Mouse (Mus musculus) urinary bladder, adult 2 months (tissue): ENCODE results near the gene Aldh1b1. TPM values are rescaled to one million over a fixed set of nuclear protein-coding genes. Genes with fewer than 3 reads are reported as not detected.
A peak's percentile ranks its signal among the peaks of the same experiment; 100 is the strongest.

ENCODE experiments used
- DNase-seq: peaks from one replicate; pipeline ENCODE4 v3.0.0; 2022; ENCODE audit warnings: low spot score
- polyA plus RNA-seq: library from polyadenylated mRNA; depleted of rRNA; stranded (reverse); fragments of >200 nt; gene quantifications from 2 replicates; pipeline ENCODE4 v1.2.3, GENCODE M21; 2012; rRNA removed

The Aldh1b1 gene
- polyA plus RNA-seq, result 22.8 and 28.5 TPM in 2 replicates

DNA sequence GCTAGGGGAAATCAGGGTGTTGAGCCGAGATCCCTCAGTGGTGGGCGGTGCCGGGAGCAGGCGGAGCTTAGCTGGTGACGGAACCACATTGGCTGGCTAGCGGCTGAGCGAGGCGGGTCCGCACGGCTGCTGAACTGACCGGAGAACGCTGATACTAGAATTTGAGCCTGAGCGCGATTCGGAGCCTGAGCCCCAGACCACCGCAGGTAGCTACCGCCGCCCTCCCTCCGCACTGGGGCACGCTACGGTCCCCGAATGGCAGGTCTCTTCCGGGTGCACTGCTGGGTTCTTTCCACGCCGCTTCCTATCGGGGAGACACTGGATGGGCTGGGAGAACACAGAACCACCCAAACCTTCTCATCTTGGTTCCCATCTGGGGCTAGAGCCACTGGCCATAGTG lies at the start of gene Aldh1b1:
Gene Aldh1b1 (plus strand): TSS at position 59 of the 400 bp plus-strand sequence.
- DNase-seq, result peak; percentile 46

DNA sequence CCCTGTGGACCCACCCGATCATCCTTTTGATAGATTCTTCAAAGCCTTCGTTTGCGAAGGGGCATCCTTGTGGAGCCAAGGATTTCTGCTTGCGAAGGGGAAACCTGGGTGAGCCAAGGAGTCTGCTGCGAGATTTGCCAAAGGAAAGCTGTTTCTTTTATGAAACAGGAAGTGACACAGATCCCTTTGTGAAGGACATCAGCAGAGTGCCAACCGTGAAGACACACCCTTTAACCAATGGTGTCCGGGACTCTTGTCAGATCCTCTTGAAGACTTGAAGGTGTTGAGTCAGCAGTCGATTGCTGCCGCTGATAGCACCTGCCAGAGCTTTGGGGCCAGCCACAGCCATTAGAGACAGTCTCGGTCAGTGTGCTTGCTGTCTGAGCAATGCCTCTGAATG lies 49.4 kb upstream of the Aldh1b1 start:
- no peak for DNase-seq

DNA sequence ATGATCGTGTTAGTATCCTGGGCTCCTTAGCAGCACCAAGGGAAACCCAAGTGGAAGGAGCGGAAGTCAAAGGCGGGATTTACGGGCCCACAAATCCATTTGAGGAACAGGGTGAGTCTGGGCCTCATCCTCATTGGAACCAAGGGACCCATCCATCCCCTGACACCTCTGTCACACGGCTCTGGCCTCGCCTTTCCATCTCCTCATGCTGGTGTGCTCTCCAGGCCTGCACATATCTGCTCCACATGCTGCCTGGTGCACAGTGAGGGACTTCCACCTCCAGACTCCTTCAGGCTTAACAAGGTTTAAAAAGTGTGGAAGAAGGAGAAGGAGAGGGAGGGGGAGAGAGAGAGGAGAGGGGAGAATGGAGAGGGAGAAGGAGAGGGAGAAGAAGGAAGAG lies 48.3 kb upstream of the Aldh1b1 start:
- no peak for DNase-seq

DNA sequence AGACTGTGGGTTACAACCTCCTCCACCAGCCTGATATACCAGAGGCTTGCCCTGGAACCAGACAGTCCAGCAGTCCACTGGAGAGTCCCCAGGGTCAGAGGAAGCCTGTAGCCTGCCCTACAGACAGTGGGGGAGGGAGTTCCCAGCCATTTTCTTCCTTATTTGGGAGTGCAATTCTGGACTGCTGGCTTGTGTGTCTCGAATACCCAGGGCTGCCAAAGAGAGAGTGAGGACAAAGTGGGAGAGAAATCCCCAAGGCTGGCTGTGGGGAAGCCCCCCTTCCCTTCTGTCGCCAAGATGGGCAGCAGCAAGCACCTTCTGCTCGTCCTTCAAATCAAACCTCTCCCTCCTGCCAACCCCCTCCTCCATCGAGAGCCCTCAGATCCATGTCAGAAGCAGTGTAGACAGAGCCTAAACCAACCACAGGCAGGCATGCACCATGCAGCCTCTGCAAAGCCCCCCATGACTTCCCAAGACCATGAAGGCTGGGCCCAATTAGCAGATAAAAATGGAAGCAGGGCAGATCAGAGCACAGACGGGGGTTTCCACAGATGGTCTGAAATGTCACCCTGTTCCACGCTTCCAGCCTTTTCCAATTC lies 45.5 kb upstream of the Aldh1b1 start:
- DNase-seq, result no peak

DNA sequence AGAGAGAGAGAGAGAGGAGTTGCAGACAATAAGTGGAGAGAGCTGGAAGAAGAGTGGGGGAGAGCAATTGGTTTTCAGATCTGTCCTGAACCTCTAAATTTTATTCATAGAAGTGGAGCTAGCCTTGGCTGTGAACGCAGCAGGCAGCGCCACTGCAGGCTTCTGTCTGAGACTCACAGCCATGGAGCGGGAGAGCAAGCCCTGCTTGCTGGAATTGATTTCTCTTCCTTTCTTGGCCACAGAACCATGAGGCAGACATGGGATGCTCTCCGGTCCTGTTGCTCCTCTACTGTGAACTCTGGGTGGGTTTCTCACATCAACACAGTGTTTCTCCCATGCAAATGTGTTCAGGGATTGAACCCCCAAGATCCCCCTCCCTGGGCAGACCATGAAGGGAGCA lies 44.7 kb upstream of the Aldh1b1 start:
- no peak for DNase-seq

DNA sequence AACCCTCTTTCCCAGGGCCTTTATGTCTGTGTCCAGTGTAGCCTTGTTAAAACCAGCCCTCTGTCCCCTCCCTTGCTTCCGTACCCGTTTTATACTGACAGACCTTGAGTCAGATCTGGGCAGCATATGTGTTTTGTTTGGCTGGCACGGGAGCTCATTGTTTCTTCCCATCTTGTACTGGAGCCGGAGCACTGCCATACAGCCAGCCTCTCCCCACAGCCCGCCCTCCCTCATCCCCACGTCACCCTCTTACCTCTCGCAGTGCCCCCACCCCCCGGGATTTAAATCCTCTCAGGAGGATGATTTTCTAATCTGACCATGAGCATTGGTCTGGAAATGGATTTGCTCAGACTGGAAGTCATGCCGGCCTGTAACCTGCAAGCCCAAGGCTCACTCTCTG lies 43.7 kb upstream of the Aldh1b1 start:
- no peak for DNase-seq

DNA sequence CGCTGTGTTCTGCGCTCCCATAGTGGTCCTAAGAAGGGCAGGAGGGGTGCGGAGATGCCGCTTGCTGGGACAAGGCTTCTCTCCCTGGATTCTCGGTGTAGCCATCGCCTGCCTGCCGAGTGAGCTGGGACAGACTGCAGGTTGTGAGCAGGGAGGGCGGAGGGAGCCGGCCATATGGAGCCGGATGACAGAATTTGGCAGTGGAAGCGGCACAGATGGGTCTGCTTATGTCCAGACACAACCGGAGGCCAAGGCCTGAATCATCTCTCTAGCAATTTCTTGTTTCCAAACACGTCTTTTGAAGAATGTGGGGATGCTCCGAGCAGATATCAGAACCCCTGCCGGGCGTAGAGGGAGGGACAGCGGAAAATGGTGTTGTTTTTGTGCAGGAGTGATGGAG lies 42.9 kb upstream of the Aldh1b1 start:
- DNase-seq, result no peak

DNA sequence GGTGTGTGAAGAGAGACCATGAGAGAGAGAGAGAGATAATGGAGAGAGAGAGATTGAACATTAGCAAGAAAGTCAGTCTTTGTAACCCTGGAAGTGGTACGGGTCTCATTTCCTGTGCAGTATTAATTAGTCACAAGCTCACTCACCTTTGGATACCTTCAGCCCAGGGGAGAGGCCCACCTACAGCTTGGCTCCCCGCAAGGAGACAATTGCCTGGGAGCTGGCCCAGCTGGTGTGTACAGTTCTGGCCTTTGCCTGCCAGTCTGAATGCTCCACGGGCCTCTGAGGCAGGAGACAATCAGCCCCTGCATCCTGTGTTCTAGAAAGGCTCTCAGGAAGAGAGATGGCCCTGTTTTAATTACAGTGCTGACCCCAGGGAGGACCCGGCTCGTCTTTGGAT lies 40.9 kb upstream of the Aldh1b1 start:
- no peak for DNase-seq

DNA sequence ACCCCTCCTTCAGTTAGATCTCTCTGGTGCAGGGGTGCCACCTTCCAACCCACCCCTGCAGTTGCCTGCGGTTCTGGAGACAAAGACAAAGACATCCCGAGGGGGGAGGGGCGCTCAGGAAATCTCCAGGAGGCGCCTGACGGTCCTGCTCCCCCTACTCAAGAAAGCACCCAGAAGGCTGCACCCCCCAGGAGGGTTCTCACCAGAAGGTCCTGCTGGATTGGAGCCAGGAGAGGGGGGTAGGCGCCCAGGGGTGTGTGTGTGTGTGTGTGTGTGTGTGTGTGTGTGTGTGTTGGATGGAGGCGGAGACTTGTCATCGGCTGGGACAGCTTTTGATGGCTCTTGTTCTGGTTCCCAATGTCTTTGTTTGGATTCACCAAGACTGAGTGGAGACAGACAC lies 39.4 kb upstream of the Aldh1b1 start:
- no peak for DNase-seq

DNA sequence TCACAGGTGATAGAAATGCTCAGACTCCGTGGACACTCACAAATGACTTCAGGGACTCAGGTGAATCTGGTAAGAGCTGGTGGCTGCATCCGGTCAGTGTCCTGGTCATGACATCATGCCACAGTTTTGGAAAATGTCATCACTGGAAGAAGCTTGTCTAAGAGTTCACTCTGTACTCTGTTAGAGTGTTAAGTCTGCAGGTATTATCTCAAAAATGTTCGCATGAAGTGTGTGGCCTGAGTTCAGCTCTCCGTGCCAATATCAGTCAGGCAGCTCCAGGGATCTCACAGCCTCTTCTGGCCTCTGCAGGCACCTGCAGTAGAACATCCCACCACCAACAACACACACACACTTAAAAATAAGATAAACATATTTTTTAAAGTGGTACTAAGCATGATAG lies 36.2 kb upstream of the Aldh1b1 start:
- no peak for DNase-seq

DNA sequence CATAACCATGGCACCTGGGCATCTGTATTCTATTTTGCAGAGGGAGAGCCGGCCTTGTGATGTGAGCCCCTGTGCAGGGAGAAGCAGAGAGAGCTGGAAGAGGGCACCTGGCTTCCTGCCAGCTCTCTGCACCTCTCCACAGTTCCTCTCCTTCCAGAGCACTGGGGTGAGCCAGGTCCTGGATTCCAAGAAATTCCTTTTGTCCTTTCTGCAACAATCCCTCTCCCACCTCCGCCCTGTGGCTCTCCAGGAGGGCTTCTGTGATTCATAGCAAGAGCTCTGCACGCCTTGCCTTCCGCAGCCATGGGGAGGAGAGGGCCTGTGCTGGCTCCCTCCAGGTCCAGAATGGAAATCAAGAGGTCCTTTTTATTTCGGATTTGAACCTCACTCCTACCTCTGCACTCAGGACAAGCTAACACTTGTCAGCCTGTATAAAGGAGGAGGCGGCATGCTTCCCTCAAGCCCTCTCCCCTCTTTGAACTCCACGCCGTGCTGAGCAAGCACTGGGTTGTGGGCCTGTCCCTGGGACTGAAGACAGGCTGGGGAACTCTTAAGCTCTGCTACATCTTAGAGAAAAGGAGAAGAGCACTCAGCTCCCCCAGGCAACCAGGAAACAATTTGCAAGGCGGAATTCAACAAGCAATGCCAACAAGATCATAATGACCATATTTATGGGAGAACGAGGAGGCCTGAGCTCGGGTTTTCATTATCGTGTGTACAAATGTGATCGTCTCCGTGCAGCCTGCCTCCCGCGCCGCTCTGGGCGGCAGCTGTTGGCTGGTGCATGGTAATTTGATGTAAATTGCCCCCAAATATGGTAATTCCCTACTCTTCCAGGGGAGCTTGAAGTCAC lies 35.3 kb upstream of the Aldh1b1 start:
- no peak for DNase-seq

DNA sequence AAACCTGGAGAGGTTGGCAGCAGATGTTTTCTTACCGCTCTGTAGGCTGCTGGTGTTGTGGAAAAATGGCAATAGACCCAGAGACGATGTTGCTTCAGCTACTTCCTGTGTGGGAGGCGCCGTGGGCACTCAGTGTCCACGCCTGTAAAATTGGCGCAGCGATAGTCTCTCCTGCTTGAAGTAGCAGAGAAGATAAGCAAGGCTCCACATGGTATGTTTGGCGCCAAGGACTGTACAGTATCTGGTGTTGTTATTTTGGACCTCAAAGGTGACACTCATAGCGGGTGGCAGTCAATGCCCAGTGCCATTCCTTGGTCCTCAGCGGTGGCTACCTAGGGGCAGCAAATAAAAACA lies 34.7 kb upstream of the Aldh1b1 start:
- no peak for DNase-seq

DNA sequence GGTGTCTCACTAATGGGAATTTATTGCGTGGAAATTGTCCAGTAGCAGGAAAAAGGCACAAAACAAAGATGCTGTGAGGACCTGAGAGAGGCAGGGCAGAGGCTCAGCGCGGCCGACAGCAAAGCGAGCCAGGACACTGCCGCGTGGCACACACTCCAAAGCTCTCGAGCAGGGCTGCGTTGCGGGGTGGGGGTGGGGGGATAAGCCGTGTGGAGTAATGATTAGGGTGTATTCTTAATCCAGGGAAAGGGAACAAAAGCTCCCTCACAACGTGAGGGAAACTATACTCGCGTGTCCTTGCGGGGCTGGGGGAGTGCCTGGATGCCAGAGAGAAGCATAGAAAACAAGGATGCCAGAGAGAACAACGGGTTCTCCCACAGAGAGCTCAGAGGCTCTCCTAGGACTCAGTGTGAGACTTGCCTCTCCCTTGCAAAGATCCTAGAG lies 33.7 kb upstream of the Aldh1b1 start:
- no peak for DNase-seq

DNA sequence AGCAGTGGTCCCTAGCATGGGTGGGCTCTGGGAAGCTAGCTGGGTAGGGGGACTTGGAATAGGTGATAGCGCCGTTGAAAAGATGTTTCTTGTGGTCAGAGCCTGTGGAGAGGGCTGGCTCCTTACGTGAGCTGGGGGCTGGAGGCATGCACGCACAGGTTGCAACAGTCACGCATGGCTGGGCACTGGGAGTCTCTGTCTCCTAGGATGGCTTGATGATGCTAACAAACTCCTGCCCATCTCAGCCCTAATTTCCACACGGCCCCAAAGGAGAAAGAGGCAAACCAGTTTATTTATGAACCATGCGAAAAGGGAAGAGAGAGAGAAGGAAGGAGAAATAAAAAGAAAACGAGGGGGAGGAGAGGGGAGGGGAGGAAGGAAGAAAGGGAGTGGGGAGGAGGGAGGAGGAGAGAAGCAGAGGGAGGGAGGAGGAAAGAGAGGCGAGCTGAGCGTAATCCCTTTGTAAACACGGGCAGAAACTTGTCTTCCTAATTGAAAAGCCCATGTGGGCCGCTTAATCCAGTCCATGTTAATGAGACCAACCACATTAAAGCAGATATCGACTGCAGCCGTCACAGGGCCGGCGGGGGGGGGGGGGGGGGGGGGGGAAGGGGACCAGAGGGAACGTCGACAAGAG lies 33.1 kb upstream of the Aldh1b1 start:
- no peak for DNase-seq

DNA sequence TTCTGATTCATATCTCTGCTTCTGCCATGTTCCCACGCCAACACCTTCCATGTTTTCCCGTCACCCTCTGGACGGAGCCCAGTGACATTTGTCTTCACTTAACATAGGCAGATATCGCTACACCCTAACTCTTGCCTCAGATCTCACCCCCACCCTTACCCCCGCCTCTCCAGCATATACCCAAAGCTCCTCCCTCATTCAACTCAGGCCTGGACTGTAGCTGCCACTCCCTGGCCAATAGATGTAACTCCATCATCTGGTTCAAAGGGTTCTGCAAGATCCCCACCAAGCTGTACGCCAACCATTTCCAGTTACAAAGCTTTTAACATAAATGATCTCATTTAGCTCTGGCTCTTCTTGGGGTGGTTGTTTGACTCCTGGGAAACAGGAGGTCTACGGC lies 32.0 kb upstream of the Aldh1b1 start:
- no peak for DNase-seq

DNA sequence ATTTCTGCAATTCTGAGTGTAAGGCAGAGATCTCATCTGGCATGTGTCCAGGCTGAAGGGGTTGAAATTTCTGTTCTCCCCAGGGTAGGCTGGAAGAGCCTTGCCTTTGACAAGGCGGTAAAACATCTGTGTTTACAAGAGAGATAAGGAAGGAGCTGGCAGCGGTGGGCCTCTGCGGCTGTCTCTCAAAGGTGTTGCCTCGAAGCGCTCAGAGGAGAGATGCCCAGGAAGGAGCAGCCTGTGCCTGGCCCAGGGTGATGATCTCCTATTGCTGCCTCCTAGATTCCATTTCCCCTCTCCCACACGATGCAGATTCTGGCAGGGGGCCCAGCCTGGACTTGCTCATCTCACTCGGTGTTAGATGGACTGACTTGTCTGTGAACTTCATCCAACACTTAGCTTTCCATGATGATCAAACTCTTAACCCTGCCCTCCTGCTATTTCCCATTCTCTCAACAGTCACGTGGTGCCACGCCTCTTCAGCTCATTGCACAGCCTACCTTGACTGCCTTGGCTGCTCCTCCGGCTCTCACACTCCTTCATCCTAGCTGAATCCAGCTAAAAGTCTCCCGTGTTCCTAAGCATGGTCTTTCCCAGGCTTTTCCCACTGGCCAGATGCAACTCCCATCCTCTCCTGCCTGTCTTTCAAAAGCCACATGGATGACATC lies 30.8 kb upstream of the Aldh1b1 start:
- DNase-seq, result no peak

DNA sequence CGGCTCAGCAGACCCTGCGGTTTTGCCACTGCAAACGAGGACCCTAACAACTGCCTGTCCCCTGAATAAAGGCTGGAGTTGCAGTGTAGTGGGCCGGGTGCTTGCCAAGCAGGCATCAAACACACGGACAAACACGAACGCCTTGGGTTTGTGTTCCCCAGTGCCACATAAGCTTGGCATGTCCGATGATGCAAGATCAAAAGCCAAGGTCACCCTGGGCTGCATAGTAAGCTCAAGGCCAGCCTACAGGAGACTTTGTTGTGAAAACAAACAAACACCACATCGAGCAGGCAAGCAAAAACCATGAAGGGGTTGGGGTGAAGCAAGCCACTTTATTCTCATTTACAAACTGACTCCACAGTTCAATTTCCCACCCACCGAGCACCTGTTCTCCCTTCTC lies 29.7 kb upstream of the Aldh1b1 start:
- DNase-seq, result no peak

DNA sequence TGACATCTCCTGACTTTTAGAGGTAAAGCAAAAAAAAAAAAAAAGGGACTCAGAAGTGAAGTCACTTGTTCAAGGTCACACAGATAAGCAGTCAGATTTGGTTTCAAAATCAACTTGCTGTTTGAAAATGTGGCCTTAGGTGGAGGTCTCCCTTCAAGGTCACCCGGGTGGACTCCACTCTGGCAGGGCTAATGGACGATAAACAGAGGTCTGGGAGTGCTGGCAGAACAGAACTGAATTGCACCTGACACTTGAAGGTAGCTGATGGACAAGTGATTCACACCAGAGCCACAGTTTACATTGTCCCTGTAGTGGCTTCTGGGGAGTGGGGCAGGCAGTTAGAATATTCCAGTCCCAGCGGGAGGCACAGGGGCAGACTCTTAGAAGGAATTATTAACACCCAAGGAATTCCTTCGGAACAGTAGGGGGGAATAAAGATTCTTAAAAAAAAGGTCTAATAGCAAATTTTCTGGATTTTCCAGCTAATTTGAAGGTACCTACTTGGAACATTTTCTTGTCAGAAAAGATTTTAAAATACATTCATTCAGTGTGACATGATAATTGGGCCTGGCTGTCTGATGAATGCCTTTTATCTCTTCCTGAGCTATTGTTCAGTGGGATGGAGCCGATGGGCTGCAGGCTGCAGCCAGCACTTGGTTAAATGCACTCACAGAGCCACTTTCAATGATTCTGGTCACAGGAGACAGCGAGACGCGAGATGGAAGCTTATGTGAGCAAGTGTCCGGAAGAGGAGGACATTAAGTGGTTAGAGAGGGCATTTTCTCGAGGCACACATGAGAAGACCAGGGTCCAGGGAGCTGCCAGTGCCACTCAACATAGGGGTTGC lies 28.8 kb upstream of the Aldh1b1 start:
- no peak for DNase-seq

DNA sequence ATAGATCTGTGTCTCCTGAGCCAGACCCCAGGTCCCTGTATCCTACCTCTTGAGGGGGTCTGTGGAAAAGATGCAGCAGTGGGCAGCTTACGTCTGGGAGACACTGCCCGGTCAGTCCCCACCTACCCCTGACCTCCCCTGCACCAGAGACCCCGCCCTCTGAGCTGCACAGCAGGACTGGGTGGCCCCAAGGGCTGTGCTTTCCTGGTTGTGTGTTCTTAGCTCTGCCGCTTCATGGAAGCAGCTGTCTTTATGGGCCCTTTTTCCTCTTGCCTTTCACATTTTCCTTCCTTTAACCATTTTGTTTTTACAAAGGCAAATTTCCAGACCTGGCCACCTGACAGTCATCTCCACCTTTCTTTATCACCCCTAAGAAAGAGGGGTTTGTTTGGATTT lies 28.2 kb upstream of the Aldh1b1 start:
- no peak for DNase-seq

DNA sequence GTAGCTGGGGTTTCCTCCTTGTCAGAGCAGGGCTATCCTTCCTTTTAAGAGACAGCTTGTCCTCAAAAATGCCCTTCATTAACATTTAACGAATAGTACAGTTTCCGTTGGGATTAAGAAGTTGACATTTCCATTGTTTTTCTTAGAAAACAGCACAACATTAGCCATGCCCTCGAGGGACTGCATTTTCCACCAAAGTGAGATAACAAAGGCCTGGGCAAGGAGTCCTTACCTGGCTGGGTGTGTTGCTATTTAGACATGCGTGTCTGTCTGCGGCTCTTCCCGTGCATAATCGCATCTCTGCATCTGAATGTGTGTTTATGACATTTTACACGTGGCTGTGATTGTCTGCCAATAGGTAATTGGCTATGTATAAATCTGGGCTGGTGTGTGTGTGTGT lies 27.6 kb upstream of the Aldh1b1 start:
- no peak for DNase-seq

DNA sequence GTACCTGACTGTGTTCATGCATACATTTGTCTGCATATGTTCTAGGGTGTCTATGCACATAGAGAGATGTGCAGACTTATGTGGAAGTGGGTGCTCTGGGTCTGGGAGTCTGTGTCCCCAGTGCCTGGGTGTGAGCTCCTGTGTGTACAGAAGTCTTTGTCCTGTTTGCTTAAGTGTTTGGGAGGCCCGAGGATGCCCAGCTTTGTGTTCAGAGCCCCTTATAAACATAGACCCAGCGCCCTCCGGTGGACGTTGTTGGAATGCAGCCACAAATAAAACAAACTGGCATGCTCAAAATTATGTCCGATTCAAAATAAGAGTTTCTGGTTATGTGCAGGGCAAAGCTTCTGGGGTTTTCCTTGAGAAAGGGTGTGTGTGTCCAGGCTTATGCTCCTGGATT lies 27.2 kb upstream of the Aldh1b1 start:
- DNase-seq, result no peak

DNA sequence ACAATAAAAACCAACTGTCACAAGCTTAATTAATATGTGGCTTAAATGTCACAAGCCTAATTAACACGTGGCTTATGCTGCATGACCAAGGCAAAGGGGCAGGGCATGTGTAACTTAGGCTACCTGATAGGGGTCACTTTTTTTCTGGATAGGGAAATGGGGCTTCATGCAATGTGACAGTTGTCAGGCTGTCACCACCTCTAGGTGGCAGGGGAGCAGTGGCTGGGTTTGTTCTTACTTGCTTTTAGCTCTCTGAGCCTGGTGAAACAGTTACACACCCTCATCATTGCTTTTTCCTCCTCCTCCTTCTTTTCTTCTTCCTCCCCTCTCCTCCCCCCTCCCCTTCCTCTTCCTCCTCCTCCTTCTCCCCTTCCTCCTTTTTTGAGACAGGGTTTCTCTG lies 15.2 kb upstream of the Aldh1b1 start:
- no peak for DNase-seq
